Mouse (Mus musculus) forebrain, postnatal 0 days (tissue): ENCODE measurements around the gene Eps15. TPM values are rescaled to one million over a fixed set of nuclear protein-coding genes. Genes with fewer than 3 reads are reported as not detected.

ENCODE experiments used
- ATAC-seq: fragments of 200-750 bp; cut with Nextera tagmentation; 2 replicates; pipeline ENCODE4 v1.8.0; 2017; ENCODE audit warnings: mild to moderate bottlenecking, moderate library complexity
- DNase-seq: peaks from one replicate; pipeline ENCODE4 v3.0.0-alpha.2; 2015
- H3K27ac ChIP-seq: fragments of 300-500 bp; sonication (generic); 2 replicates; pipeline ENCODE4 v1.5.1; 2014; ENCODE audit warnings: low read depth, mild to moderate bottlenecking, antibody characterized with exemption, low read length, moderate library complexity, mixed read lengths
- H3K27me3 ChIP-seq: fragments of 300-500 bp; sonication (generic); 2 replicates; pipeline ENCODE4 v1.6.1; 2014; ENCODE audit warnings: mild to moderate bottlenecking, low read length, mixed read lengths; ENCODE audit not compliant: insufficient read depth
- H3K36me3 ChIP-seq: fragments of 300-500 bp; sonication (generic); 2 replicates; pipeline ENCODE4 v1.6.1; 2014; ENCODE audit warnings: mild to moderate bottlenecking, moderate library complexity; ENCODE audit not compliant: insufficient read depth
- H3K4me1 ChIP-seq: fragments of 300-500 bp; sonication (generic); 2 replicates; pipeline ENCODE4 v1.6.1; 2014; ENCODE audit warnings: antibody characterized with exemption; ENCODE audit not compliant: insufficient read depth
- H3K4me2 ChIP-seq: fragments of 300-500 bp; sonication (generic); 2 replicates; pipeline ENCODE4 v1.6.1; 2014; ENCODE audit warnings: low read depth, mild to moderate bottlenecking, moderate library complexity
- H3K4me3 ChIP-seq: fragments of 300-500 bp; sonication (generic); 2 replicates; pipeline ENCODE4 v1.5.1; 2014; ENCODE audit warnings: low read depth, low read length, mixed read lengths
- H3K9ac ChIP-seq: fragments of 300-500 bp; sonication (generic); 2 replicates; pipeline ENCODE4 v1.6.1; 2014; ENCODE audit warnings: mild to moderate bottlenecking
- H3K9me3 ChIP-seq: fragments of 300-500 bp; sonication (generic); 2 replicates; pipeline ENCODE4 v1.6.1; 2016; ENCODE audit warnings: low read length
- CTCF ChIP-seq: sonication (generic); IDR thresholded peaks from 2 replicates; pipeline ENCODE4 v1.5.1; 2016; ENCODE audit warnings: antibody characterized with exemption, control low read depth, low read depth
- WGBS: fragments of 180-500 bp; shearing (Covaris S2); extraction: QIAGEN DNeasy Blood & Tissue Kit; methylation state at CpG from one replicate; pipeline ENCODE4 v1.1.7; 2014; 5-methylcytosine and 5-hydroxymethylcytosine counted together
- polyA plus RNA-seq: library from polyadenylated mRNA; unstranded; fragments of >200 nt; fragmentation: Nextera tagmentation; extraction: Ambion mirVana; gene quantifications from 2 replicates; pipeline ENCODE4 v1.2.1, GENCODE M21; 2015
- total RNA-seq: library from RNA; depleted of rRNA; stranded (reverse); fragments of >200 nt; gene quantifications from 2 replicates; pipeline ENCODE4 v1.2.3, GENCODE M21; 2014; rRNA removed

Gene Eps15
- total and polyA plus RNA-seq, 2 experiments from 2014 or later = 42.6 to 108 TPM

- H3K4me3 ChIP-seq = no peak overlapping the region
- no peak for DNase-seq
- no peaks in the 10 kb centered on the region for H3K36me3 ChIP-seq
- 81% methylated on average over 16 of the region's 16 CpGs for WGBS
- H3K27ac ChIP-seq = no peak overlapping the region
- TF ChIP-seq CTCF = no peak
- H3K9ac ChIP-seq = no peak overlapping the region
- no peak for ATAC-seq
- no peaks in the 10 kb centered on the region for H3K9me3 ChIP-seq
- H3K27me3 ChIP-seq = no peaks in the 10 kb centered on the region
- H3K4me1 ChIP-seq = no peaks in the 10 kb centered on the region
- H3K4me2 ChIP-seq = no peak overlapping the region
Measured at GRCm38 (mm10) chr4:109432668-109433375, 152.8 kb downstream of the Eps15 start.

GRCm38 (mm10) chr4:109433641-109434040, 153.6 kb downstream of the Eps15 start:
- no peaks in the 10 kb centered on the region for H3K27me3 ChIP-seq
- no peaks in the 10 kb centered on the region for H3K9me3 ChIP-seq
- no peak for ATAC-seq
- no peak for TF ChIP-seq CTCF
- no peak overlapping the region for H3K9ac ChIP-seq
- H3K27ac ChIP-seq = no peak overlapping the region
- no peak overlapping the region for H3K4me3 ChIP-seq
- H3K36me3 ChIP-seq = no peaks in the 10 kb centered on the region
- no peak for DNase-seq
- H3K4me2 ChIP-seq = no peak overlapping the region
- 77% methylated on average over 6 of the region's 6 CpGs for WGBS
- H3K4me1 ChIP-seq = no peaks in the 10 kb centered on the region

- TF ChIP-seq CTCF = no peak
- no peaks in the 10 kb centered on the region for H3K9me3 ChIP-seq
- H3K36me3 ChIP-seq = no peaks in the 10 kb centered on the region
- no peak for ATAC-seq
- DNase-seq = no peak
- no peak overlapping the region for H3K4me3 ChIP-seq
- no peak overlapping the region for H3K4me2 ChIP-seq
- no peaks in the 10 kb centered on the region for H3K27me3 ChIP-seq
- no peaks in the 10 kb centered on the region for H3K4me1 ChIP-seq
- no peak overlapping the region for H3K27ac ChIP-seq
- H3K9ac ChIP-seq = no peak overlapping the region
- 97% methylated on average over 1 of the region's 1 CpGs for WGBS
Measured at GRCm38 (mm10) chr4:109434256-109434655, 154.2 kb downstream of the Eps15 start.

Other genes with a start within 250 kb of the Eps15 start
- 67.0 and 86.4 TPM in 2 replicates for gene Osbpl9, start 78.0 kb upstream of the Eps15 start, total RNA-seq
- 42.3 and 53.6 TPM in 2 replicates for gene Osbpl9, start 78.0 kb upstream of the Eps15 start, polyA plus RNA-seq
- 0.23 and 0.62 TPM in 2 replicates for gene Calr4, start 45.8 kb upstream of the Eps15 start, total RNA-seq
- 0.08 and 0.29 TPM in 2 replicates for gene Calr4, start 45.8 kb upstream of the Eps15 start, polyA plus RNA-seq
- gene Ttc39a, start 126.4 kb downstream of the Eps15 start, total RNA-seq = 1.5 and 4.5 TPM in 2 replicates
- gene Ttc39a, start 126.4 kb downstream of the Eps15 start, polyA plus RNA-seq = 1.1 and 1.9 TPM in 2 replicates
- gene Rnf11, start 204.5 kb downstream of the Eps15 start, total RNA-seq = 161 and 167 TPM in 2 replicates
- 68.7 and 84.0 TPM in 2 replicates for gene Rnf11, start 204.5 kb downstream of the Eps15 start, polyA plus RNA-seq